Mouse (Mus musculus) naive thymus-derived CD4-positive, alpha-beta T cell, adult 2 months (primary cell): ENCODE data around the gene Cyba.
A peak's percentile ranks its signal among the peaks of the same experiment; 100 is the strongest.

Experiments used
- DNase-seq: peaks from one replicate; pipeline ENCODE4 v3.0.0-alpha.2; 2011; ENCODE audit warnings: low read depth

The Cyba gene

DNA sequence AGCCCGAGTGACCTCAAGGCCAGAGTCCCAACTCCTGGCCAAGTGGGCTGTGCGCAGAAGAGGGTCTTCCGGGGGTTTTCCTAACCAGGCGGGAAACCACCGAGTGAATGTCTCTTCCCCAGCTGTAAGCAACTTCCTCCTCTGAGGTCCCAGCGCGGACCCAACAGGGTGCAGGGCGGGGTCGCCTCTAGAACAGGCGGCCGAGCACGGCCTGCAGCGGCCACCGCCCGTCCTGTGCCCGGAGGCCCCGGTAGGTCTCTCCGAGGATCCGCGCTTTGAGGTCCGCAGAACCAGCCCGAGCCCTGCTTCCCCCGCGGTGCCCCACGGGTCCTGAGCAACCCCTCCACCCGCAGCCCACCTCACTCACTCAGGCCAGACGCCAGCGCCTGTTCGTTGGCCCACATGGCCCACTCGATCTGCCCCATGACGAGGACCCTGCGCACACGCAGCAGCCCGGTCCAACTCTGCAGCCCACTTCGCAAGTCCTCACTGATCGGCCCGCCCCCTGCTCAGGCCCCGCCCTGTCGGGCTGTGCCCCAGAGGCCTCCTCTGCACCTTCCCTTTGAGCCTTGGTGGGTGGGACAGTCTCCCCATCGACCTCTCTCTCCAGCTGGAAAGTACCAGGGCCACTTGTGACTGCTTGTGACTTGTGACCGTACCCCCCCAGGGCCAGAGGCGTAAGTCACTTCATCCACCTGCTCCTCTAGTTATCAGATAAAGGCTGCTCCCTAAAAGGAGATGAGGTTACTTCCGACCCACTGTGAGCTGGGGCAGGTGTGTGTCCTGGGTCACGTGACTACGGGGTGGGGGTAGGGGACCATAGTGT lies at the start of gene Cyba:
Cyba (minus strand) TSS at position 488 of the 826 bp plus-strand sequence.
- DNase-seq, result peak; percentile 87

DNA sequence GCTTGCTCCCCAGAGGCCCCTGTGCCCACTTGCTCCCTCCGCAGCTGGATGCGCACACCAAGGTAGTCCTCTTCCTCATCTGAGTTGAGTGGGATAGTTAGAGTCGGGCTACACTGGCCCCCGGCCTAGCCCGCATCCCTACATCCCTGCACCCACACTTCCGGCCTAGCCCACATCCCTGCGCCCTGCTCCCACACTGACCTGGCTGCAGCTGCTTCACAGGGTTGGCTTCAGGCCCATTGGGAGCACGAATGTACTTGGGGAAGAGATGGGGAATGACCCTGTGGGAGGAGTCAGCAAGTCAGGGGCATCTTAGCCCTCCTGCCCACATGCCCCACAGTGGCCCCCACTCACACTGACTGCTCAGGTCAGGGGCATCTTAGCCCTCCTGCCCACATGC lies 49.7 kb upstream of the Cyba start:
- DNase-seq, result no peak

DNA sequence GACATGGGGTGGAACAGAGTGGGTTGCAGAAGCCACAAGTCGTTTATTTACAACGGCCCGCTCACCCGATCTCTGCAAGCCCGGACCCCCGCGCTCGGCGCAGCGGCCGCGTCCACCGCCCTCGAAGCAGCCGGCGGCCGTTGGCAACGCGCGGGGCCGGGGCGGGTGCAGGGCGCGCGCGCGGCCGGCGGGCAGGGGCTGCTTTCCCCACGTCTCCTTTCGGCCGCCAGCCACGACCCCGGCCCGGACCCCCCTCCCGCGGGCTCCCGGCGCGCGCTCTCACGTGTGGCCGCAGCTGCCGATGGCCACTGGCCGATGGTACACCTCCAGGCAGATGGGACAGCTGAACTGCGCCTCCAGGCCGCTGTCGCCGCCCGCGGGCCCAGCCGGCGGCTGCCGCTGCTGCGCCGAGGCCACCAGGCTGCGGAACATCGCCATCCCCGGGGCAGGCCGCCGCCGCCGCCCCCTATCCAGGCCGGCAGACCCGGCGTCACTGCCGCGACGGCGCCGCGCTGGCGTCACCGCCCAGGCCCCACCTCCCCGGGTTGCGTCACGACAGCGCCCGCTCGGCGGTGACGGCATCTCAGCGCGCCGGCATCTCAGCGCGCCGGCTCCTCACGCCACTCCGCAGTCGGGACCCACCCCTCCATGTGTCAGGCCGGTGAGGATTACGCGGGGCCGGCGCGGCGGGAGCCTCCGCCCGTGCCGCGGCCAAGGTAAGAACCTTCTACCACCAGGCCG lies 43.0 kb upstream of the Cyba start, which contains the start of the genes Rnf166 and Ctu2:
Rnf166 (minus strand) TSS at position 485 of the 741 bp plus-strand sequence.
Ctu2 (plus strand) TSS at position 564 of the 741 bp plus-strand sequence.
- peak; percentile 95 for DNase-seq

DNA sequence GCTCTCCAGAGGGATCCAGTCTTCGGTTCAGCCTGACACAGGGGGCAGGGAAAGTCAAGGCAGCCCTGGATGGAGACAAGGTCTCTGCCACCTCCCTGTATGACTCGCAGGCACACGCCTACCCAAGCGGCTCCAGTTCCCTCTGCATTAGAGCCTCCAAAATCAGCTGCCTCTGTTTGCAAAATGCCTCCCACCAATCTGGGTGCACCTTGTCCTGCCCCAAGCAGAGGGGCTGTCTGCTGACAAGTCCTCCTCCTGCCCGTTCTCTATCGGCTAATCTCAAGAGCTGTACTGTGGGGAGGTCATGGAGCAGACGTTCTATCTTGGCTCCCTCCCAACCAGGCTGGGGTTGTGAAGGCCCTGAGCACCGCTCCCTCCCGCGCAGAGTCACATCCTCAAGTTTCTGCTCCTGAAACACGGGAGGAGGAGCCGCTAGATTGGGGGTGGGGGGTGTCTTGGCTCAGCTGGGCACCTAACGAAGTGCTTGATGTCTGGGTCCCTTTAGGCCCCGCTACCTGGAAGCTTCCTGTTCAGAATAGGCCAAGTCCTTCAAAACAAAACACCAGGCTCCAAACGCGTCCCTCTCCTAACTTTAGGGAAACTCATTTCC lies 42.3 kb upstream of the Cyba start:
- DNase-seq, result peak; percentile 60

DNA sequence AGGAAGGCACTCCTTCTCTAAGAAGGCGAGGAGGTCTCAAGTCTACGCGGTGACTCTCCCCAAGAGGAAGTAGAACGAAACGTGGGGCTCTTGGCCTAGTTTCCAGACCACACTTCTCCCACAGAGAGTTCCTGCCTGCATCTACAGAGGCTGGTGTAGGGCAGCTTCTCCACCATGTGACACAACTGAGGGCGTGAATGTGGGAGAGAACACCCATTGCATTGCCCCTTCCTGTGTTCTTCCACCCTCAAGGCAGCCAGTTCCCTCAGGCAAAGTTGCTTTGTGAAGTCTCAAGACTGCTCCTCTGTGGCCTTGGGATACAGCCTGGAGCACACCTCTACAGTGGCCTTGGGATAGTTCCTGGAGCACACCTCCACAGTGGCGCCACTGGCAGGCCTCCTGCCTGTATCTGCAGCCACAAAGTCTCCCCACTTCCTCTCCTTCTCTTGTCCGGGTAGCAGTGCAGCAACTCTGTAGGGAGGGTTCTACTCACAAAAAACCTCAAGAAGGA lies 41.2 kb upstream of the Cyba start:
- DNase-seq, result peak; percentile 69

DNA sequence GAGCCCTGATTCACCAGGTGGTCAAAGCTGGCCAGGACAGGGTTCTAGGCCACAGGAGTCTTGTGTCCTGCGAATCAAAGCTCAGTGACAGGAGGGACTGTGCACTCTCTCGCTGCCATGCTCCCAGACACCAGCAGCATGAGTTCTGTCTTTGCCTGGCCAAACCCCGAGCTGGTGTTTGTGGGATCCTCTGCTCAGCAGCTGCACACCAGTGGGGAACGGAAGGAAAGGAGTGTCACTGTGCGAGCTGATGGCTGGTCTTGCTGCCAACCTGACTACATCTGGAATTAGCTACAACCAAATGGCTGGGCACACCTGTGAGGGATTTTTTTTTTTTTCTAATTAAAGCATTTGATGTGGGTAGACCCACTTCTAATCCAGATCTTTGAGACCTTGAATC lies 38.0 kb upstream of the Cyba start:
- DNase-seq, result peak; percentile 39

DNA sequence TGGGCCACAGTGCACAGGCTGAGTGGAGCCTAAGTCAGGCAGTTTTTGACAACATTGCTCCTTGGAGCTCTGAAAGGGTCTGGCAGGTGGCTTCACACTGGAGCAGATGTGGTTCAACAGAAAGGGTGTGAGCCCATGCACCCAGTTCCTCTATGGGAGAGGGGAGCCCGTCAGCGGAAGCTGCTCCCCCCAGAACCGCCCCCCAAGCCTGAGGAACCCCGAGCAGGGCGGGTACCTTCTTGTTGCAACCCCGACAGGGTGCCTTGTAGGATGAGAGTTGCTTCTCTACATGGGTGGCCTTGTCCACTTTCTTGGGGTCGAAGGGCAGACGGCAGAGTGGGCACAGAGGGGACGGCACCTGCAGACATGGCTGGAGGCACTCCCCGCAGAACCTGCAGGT lies 37.2 kb upstream of the Cyba start:
- no peak for DNase-seq

DNA sequence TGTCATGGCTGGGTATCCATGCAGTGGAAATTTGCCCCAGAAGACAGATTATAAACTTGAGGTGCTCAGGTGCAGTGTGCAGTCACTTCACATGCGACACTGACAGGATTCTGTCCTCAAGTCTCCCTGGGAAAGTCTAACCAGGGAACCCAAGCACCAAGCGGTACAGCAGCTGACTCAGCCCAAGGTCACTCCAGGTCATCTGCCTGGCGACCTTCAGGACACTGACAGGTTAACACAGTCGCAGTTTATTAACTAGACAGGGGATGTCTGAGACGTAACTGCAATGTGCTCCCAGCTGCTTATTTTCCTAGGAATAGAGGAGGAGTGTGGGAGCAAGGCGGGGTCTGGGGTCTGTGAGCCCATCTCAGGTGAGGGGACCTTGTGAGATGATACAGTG lies 36.7 kb upstream of the Cyba start:
- no peak for DNase-seq

DNA sequence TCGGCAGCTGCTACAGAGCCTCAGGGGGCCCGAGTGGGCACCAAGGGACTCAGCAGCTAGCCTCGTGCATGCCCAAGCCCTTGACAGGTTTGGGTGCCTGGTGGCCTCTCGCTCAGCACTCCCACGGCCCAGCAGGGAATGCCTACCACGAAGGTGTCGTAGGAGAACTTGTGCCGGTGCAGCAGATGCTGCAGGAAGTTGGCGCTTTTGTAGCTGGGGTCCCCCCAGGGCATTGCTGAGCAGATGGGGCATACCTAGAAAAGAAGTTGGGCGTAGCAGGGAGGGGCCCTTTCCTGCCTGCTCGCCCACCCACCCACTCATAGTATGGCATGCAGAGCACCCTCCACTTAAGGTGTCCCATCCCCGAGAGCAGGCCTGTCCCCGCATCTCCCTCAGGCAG lies 35.1 kb upstream of the Cyba start:
- no peak for DNase-seq

DNA sequence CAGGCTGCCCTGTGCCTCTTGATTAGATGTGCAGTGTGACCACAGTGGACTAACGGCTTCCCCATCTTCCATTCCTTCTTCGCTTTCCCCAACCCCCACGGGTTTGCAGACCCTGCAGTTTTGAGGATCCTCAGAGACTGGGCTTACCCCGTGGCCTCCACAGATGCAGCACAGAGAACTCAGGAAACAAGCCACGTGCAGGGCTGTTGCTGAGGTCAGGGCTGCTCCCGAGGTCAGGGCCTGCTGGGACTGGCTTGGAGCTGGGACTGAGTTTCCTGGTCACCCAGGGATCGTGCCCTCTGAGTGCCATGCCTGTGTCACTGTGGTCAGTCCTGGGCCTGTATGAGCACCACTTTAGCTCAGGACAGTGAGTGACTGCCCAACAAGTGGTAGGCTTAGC lies 32.3 kb upstream of the Cyba start:
- DNase-seq, result no peak

DNA sequence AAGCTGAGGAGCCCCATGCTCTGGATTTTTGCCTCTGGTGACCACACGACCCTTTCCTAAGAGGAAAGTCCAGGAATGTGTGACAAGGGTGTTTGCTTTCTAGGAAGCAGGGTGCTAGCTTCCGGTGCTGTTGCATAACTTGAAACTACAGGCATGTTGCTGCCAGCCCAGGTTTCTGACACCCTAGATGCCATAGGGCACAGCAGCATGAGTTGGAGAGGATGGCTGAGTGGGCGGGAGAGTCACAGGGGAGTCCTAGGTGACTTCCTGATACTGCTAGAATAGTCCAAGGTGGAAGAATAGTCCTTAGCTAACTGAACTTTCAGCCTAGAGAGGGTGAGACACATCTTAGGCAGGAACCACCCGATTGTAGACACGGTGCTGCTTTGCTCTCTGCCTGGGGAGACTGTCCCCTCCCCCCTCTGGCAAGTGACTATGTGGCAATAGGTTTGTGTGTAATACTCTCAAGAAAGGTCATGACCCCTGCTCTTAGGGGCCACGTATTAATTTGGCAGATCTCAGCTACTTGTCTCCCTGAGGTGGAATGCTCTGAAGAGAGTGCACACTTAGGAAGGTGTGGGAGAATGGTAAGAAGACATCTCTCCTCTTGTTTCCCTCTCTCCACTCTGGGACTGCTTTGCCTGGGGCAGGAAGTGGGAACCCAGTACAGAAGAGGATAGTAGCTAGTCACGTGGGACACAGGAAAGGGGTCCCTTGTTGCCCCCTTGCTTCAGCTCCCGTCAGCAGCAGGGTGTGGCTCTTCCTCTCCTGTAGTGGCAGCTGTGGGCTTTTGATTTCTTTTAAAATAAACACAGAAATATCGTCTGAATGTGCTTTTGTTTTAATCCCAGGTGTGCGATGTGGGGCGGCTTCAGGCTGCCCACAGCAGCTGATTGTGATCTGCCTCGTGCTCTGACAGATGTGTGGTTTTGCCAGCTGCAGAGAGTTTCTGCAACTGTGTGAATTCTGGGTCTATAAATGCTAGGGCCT lies 31.2 kb upstream of the Cyba start:
- DNase-seq, result peak; percentile 64

DNA sequence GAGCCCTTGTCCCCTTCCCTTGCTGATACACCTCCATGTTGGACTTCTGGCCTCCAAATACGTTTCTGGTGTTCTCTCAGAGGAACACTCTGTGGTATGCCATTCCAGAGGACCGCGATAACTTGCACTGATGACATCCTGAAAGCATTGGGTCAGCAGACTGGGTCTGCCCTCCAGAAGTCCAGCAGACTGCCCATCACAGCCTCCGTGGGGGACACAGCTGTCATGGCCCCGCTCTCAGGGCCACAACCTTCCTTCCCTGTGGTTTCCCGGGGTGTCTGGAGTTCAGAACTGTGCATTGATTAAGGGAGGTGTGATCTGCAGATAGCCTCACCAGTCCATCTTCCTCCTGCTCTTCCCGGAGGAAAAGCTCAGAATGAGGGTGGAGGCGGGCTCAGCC lies 29.8 kb upstream of the Cyba start:
- DNase-seq, result no peak

DNA sequence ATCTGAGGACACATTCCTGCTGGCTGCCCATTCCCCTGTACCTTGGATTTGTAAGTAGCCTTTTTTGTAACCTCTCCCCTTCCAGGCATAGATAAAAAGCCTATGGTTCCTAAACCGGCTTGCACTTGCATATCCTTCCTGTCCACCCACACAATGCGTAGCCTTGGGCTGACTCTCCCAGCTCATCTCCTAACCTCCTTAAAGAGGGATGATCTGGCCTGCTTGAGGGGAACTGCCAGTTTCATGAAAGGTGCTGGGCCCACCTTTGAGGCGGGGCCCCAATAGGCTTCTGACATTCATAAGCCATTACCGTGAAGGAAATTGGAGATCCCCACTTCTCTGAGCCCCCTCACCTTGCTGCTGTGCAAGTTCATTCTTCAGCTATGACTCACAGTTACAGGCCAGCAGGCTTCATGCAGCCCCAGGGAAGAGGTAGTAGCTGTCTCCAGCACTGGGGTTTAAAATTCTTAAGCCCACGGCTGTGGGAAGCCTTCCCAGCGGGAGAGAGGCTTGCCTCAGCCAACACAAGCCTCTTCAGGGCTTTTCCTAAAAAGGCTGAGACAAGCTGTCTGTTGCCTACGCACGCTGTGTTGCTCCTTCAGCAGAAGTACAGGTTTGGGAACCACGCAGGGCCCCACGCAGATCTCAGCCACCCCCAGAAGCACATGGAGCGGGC lies 28.9 kb upstream of the Cyba start:
- peak; percentile 33 for DNase-seq

DNA sequence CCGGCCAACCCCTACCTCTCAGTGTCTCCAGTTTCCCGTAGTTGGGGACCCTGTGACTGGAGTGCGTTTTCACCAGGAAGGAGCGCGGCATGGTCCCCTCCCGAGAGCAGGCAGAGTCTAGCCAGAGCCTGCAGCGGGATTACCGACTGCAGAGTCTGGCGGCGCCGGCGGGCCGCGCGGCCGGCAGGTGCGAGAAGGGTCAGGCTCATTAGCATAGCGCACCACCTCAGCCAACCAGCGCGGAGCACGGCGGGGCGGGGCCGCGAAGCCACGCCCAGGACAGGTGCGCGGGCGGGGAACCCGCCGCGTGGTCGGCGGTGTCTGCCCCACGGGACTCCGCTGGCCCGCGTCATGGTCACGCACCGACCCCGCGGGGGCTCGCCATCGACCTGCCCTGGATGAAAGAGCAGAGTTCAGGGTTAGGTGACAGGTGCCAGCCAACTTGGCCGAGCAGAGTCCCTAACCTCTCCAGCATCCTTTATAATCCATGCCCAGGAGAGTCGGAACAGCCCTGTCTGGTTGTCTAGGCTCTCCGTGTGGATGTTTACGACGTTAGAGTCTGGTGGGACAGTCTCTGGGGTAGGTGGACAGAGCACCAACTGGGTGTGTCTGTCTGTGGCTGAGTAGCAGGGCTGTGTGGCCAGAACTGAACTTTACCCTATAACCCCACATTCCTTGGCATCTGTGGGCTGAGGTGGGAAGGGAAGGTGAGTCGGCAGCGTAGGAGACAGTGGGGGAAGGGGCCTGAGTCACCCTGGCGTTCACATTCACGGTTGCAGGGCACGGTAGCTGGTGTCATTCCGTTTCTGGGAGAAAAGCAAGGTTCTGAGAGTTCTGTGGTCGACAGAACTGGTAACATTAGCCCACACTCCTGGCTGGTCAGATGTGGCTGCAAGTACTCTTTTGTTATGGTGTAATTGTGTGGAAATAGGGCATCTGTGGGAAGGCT lies 28.1 kb upstream of the Cyba start, which contains the start of gene Snai3:
Snai3 (minus strand) TSS at position 210 of the 949 bp plus-strand sequence.
- peak; percentile 70 for DNase-seq

DNA sequence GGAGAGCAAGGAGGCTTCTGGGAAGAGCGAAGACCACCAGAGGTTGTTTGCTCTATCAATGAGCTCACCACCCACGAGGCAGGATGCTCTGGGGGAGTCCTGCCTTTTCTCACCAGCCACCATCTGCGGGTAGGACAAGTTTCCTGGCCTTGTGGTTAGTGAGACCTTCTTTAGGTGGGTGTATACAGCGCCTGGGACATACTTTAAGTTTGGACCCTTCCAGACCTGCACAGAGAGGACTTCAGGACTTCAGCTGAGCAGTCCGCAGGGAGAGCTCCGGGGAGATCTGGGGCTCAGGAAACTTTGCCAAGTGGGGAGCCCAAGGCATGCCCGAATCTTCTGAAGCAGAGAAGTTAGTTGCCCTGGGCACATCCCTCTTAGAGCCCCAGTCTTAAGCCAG lies 27.3 kb upstream of the Cyba start:
- peak; percentile 56 for DNase-seq

DNA sequence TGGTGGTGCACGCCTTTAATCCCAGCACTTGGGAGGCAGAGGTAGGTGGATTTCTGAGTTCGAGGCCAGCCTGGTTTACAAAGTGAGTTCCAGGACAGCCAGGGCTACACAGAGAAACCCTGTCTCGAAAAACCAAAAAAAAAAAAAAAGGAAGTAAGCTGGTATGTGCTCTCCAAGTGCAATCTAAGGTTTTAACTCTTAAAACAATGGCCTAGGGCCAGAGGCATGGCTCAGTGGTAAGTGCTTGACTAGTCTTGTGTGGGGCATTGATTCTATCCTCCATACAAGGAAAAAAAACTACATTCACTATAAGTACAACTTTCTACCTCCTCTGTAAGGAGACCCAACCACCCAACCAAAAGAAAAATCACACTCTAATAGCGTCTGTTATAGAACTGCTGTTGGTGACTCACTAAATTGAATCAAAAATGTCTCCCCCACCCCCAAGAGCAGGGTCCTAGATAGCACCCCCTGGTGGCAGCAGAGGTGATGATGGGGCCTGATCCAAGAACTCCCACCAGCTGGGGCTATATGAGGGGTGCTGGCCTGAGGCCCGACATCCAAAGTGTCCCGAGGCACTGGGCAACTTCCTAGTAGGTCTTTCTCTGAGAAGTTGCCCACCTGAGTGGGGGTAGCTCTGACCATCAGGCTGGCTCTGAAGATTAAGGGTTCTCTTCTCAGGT lies 26.6 kb upstream of the Cyba start:
- DNase-seq, result peak; percentile 66

DNA sequence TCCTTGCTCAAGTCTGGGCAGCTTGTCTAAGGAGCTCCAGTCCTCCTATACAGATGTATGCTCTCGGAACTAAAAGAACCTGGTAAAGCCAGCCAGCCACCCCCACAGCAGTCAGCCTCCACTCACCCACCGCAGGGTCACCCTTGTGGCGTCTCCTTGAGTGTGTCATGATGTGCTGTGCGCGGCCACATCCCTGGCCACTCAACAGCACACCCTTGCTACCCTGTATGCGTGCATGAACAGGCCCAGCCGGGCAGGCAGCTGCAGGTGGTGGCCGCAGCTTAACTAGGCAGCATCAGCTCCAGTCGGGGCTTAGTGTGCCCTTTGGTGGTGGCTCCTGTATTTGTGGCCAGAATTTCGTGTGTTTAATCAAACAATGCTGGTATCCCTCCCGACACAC lies 24.4 kb upstream of the Cyba start:
- DNase-seq, result no peak

DNA sequence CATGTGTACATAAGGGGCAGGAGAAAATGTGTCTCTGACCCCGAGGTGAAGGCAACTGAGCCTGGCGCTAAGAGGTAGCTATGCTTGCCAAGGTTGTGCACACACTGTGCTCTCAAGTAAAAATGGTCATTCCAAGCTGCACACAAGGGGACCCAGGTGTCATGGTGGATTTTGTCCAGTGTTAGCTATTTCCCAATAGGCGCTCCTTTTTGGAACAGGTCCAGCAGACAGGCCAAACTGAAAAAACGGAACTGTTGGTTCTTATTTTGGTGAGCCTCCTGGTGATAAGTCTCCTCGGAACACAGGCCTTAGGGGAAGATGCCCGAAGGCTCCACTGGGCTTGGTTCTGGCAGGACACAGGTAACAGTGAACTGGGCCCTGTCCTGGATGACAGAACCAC lies 21.7 kb upstream of the Cyba start:
- DNase-seq, result no peak

DNA sequence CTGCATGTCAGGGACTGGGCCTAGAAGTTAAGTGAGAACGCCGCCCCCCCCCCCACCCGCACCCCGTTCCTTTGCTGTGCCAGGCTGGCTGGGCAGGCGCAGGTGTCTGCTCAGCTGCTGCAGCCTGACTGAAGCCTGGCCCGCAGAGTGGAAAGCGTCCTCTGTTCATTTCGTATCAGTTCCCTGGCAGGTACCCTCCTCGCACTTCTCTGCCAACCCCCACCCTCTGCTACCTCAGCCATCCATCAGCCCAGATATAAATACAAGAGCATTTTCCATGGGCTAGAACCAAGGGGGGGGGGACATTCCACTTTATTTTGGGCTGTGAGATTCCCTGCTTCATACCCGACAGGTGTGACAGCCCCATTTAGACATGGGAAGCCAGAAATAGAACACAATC lies 19.4 kb upstream of the Cyba start:
- no peak for DNase-seq
